Mouse (Mus musculus): ENCODE measurements around the gene Ralbp1. TPM values are rescaled to one million over a fixed set of nuclear protein-coding genes. Genes with fewer than 3 reads are reported as not detected.
A peak's percentile ranks its signal among the peaks of the same experiment; 100 is the strongest.

Gene Ralbp1
- polyA plus RNA-seq, 1 experiment from 2014 or later, result 150 TPM

DNA sequence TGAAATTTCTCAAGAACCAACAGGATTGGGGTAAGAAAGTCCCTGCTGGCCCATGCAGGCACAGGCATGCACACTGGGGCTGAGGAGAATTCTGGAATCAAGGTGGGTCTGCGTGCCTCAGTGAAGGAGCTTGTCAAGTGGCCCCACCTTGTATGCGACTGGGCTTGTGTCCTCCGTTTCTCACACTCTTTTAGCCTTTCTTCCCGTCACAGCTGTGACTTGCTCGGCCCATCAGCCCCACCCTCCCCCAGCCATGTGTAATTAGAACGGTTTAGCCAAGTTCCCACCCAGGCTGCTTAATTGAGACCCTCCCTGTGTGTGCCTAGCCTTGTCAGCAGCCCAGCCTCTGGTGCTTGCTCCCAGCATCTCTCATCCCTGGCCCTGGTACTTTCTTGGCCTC, 28.5 kb upstream of the Ralbp1 start:
- no peaks in the 10 kb centered on the region for H3K27me3 ChIP-seq
- no peaks in the 10 kb centered on the region for H3K9me3 ChIP-seq (replicated peaks)
- ATAC-seq (ENCODE audit: insufficient number of reproducible peaks, low FRiP score, low TSS enrichment, low read depth), result peak; percentile 31
- 47% methylated on average over 6 of the region's 6 CpGs for WGBS
- H3K27ac ChIP-seq (replicated peaks), result peak overlapping the region; percentile 98
- no peak overlapping the region for H3K4me2 ChIP-seq (replicated peaks)
- H3K4me3 ChIP-seq (replicated peaks), result no peak overlapping the region
- peaks cover 46% of the 10 kb centered on the region for H3K4me1 ChIP-seq
- H3K36me3 ChIP-seq, result no peaks in the 10 kb centered on the region
- no peak overlapping the region for H3K9ac ChIP-seq

DNA sequence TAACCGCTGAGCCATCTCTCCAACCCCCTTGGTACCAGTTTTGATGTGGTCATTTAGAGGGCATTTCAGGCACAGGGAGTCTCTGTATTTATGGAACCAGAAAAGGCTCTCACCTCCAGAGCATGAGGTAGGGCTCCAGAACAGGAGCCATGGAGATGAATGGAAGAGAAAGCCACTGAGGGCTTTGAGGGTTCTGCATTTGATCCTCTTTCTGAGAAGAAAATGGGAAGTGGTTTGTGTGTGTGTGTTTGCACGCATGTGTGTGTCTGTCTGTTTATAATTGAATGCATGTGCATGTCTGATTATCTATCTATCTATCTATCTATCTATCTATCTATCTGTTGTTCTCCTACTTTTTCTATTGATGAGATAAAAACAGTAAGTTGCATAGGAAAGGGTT, 26.6 kb upstream of the Ralbp1 start:
- Histone ChIP-seq H3K9ac (no peak overlapping the region), H3K36me3 (no peaks in the 10 kb centered on the region), H3K27ac (replicated peaks) (peak overlapping the region; percentile 91), H3K4me1 (peaks cover 48% of the 10 kb centered on the region), H3K4me2 (replicated peaks) (no peak overlapping the region), H3K4me3 (replicated peaks) (no peak overlapping the region), H3K9me3 (replicated peaks) (no peaks in the 10 kb centered on the region), H3K27me3 (no peaks in the 10 kb centered on the region)
- WGBS, result 77% methylated on average over 2 of the region's 2 CpGs
- ATAC-seq (ENCODE audit: insufficient number of reproducible peaks, low FRiP score, low TSS enrichment, low read depth), result no peak

DNA sequence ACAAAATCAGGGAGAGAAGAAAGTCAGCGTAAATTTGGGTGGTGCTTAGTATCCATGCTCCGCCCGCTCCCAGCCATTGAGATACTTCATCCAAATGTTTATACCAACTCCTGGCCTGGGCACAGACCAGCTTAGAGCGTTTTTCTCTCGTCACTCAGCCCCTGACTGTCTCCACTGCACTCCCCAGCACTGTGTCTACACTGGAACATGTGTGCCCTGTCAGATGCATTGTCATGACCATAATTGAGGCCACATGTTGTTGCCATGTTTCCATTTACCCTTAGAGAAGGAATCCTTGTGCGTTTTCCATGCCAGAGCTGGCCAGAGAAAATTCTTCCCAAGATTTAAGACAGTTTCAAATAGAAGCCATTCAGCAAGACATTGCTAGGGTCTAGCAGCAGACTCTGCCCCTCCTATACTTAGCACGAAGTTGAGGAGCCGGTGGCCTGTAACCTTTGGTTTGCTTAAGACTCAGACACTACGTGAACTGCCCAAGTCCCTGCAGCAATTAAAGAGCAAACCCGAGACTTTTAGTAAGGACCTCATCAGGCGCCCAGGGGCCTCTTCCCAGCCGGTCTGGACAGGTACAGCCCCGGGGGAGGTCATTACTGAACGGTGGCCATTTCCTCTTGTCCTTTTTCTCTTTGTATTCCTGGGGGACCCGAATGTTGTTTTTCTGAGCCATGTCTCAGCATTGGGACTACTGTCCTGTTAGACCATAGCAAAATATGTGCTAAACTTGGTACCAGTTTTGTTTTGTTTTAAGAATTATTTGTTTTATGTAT, 25.9 kb upstream of the Ralbp1 start:
- ATAC-seq (ENCODE audit: insufficient number of reproducible peaks, low FRiP score, low TSS enrichment, low read depth), result peak; percentile 48; the same call in 1 of the 2 replicates
- Histone ChIP-seq H3K27me3 (no peaks in the 10 kb centered on the region), H3K4me3 (replicated peaks) (no peak overlapping the region), H3K36me3 (no peaks in the 10 kb centered on the region), H3K9me3 (replicated peaks) (no peaks in the 10 kb centered on the region), H3K4me1 (peaks cover 54% of the 10 kb centered on the region), H3K27ac (replicated peaks) (peak overlapping the region; percentile 91), H3K9ac (no peak overlapping the region), H3K4me2 (replicated peaks) (no peak overlapping the region)
- 38% methylated on average over 15 of the region's 15 CpGs for WGBS

DNA sequence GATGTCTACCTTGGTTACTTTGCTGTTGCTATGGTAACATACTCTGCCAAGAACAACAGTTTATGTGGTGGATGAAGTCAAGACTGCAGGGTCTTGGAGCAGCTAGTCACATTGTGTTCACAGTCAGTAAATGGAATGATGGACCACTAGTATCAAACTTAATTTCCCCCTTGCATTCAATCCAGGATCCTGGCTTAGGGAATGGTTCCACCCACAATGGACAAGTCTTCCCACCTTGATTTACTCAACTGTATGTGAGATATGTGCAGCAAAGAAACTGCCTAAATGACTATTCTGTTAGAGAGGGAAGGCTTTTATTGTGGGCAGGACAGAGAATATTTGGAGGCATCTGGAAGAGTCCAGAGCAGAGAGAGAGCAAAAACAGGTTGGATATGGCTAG, 22.7 kb upstream of the Ralbp1 start:
- Histone ChIP-seq H3K9ac (no peak overlapping the region), H3K4me3 (replicated peaks) (no peak overlapping the region), H3K9me3 (replicated peaks) (no peaks in the 10 kb centered on the region), H3K4me2 (replicated peaks) (no peak overlapping the region), H3K27me3 (no peaks in the 10 kb centered on the region), H3K36me3 (no peaks in the 10 kb centered on the region), H3K27ac (replicated peaks) (no peak overlapping the region), H3K4me1 (peaks cover 45% of the 10 kb centered on the region)
- no peak for ATAC-seq (ENCODE audit: insufficient number of reproducible peaks, low FRiP score, low TSS enrichment, low read depth)

DNA sequence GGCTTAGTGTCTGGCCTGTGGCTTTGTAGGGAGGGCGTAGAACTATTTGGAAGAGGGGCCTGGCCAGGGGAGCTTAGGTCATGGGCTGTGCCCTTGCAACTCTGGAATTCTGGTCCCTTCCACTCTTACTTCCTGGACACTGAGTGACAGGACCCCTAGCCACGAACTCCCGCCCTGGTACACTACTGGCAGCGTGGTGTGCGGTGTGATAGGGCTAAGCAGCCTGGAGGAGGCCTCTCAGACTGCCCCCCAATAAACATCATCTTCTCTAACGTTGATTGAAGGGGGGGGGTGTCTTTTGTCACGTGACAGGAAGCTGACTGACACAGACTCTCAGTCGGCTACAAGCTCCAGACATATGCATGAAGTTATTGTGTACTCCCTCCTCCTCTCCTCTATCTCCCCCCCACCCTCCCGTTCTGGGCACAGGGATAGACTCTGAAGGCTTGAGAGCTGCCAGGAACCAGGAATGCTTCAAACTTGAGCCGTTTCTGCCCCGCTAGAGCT, 21.4 kb upstream of the Ralbp1 start:
- peak; percentile 72 for ATAC-seq (ENCODE audit: insufficient number of reproducible peaks, low FRiP score, low TSS enrichment, low read depth)
- WGBS, result 32% methylated on average over 11 of the region's 11 CpGs

DNA sequence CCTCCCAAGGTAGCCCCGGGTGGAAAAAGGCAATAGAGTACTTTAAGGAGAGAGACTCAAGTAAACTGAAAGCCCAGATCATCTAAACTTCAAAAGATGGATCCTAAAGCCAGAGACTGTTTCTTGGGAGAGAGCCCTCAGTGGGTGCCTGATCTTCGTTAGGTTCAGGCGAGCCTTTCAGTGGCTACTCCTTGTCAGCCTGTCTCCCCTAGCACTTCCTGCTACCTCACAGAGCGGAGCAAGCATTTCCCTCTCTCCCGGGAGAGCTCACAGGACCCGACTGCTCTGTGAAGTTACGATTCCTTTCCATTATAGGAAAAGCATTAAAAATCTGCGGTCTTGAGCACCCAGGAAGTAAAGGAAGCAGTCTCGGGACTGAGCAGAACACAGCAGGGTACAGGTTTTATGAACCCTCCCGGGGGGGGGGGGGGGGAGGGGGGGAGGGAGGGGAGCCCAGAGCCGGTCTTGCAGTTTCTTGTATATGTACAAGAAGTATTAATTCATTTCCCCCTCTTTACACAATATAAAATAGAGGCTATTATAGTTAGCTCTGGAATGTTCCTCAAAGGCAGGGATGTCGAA, 20.8 kb upstream of the Ralbp1 start:
- peak overlapping the region; percentile 25 for H3K4me2 ChIP-seq (replicated peaks)

More for the DNA sequence above, 21.4 kb upstream of the Ralbp1 start:
- Histone ChIP-seq H3K27me3 (no peaks in the 10 kb centered on the region), H3K4me2 (replicated peaks) (peak overlapping the region; percentile 25), H3K4me1 (peaks cover 34% of the 10 kb centered on the region), H3K9ac (no peak overlapping the region), H3K4me3 (replicated peaks) (no peak overlapping the region), H3K9me3 (replicated peaks) (no peaks in the 10 kb centered on the region), H3K27ac (replicated peaks) (peak overlapping the region; percentile 90), H3K36me3 (no peaks in the 10 kb centered on the region)

DNA sequence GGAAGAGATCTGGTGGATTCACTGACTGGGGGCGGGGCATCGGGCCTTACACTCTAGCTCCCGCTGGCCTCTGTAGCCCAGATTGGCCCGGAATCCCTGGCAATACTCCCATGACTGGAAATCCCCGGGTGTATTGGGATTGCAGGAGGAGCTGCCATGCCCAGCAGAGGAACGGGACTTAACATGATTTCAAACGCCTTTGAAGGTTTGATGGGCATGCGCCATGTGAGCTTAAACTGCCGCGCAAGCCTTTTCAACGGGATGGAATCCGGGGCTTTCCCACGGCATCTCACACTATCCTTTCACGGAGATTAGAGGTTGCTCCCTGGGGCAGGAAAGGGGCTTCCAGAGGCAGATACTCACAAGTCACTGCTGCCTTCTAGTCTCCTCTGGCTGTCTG, 19.6 kb upstream of the Ralbp1 start:
- H3K27ac ChIP-seq (replicated peaks), result peak overlapping the region; percentile 90
- 47% methylated on average over 14 of the region's 14 CpGs for whole genome bisulfite sequencing
- H3K4me2 ChIP-seq (replicated peaks), result 0 out of 2 replicates have a peak overlapping the region, but pooled peaks have one; percentile 4
- no peak overlapping the region for H3K4me3 ChIP-seq (replicated peaks)
- H3K4me1 ChIP-seq, result peaks cover 23% of the 10 kb centered on the region
- H3K36me3 ChIP-seq, result no peaks in the 10 kb centered on the region
- H3K9ac ChIP-seq, result no peak overlapping the region
- no peak for ATAC-seq (ENCODE audit: insufficient number of reproducible peaks, low FRiP score, low TSS enrichment, low read depth)
- no peaks in the 10 kb centered on the region for H3K9me3 ChIP-seq (replicated peaks)
- no peaks in the 10 kb centered on the region for H3K27me3 ChIP-seq

More for the DNA sequence above, 20.8 kb upstream of the Ralbp1 start:
- Histone ChIP-seq H3K4me3 (replicated peaks) (no peak overlapping the region), H3K9ac (no peak overlapping the region), H3K27me3 (no peaks in the 10 kb centered on the region), H3K27ac (replicated peaks) (peak overlapping the region; percentile 90), H3K4me1 (peaks cover 28% of the 10 kb centered on the region), H3K9me3 (replicated peaks) (no peaks in the 10 kb centered on the region), H3K36me3 (no peaks in the 10 kb centered on the region)
- 28% methylated on average over 12 of the region's 12 CpGs for WGBS
- ATAC-seq (ENCODE audit: insufficient number of reproducible peaks, low FRiP score, low TSS enrichment, low read depth), result no peak

DNA sequence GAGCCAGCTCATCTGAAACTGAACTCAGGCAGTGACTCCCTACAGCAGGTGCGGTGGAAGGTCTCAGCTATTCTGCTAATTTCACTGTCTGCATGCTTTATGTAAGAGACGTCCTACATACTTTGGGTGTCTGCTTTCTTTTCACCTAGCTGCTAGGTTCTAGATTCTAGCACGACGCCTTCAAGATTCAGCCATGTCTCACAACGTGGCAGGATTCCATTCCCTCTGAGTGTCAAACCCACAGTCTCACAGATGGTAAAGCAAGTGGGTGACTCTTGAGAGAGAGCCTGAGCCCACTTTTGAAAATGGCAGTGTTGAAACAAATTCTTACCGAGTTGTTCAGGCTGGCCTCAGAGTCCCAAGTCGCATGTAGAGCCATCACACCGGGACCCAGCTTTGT, 18.2 kb upstream of the Ralbp1 start:
- H3K4me3 ChIP-seq (replicated peaks), result no peak overlapping the region
- no peaks in the 10 kb centered on the region for H3K27me3 ChIP-seq
- ATAC-seq (ENCODE audit: insufficient number of reproducible peaks, low FRiP score, low TSS enrichment, low read depth), result no peak
- H3K27ac ChIP-seq (replicated peaks), result no peak overlapping the region
- 87% methylated on average over 8 of the region's 8 CpGs for WGBS
- peaks cover 23% of the 10 kb centered on the region for H3K4me1 ChIP-seq
- H3K9ac ChIP-seq, result no peak overlapping the region
- H3K36me3 ChIP-seq, result no peaks in the 10 kb centered on the region
- H3K9me3 ChIP-seq (replicated peaks), result no peaks in the 10 kb centered on the region
- no peak overlapping the region for H3K4me2 ChIP-seq (replicated peaks)

DNA sequence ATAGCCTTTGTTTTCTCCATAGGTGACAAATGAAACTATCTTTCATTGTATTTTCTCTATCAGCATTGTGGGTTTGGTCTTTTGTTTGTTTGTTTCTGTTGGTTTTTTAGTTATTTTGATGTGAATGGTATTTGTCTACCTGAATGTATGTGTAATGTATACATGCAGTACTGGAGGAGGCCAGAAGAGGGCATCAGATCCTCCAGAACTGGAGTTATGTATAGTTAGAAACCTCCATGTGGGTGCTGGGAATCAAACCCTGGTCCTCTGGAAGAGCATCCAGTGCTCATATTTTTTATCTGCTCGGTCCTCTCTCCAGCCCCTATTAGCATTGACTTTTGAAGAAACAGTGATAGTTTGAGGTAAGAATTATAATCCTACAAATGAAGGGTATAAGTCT, 17.4 kb upstream of the Ralbp1 start:
- H3K4me2 ChIP-seq (replicated peaks), result no peak overlapping the region
- 100% methylated on average over 1 of the region's 1 CpGs for WGBS
- no peak overlapping the region for H3K4me3 ChIP-seq (replicated peaks)
- H3K36me3 ChIP-seq, result no peaks in the 10 kb centered on the region
- H3K4me1 ChIP-seq, result peaks cover 23% of the 10 kb centered on the region
- no peak for ATAC-seq (ENCODE audit: insufficient number of reproducible peaks, low FRiP score, low TSS enrichment, low read depth)
- H3K9me3 ChIP-seq (replicated peaks), result no peaks in the 10 kb centered on the region
- H3K9ac ChIP-seq, result no peak overlapping the region
- no peak overlapping the region for H3K27ac ChIP-seq (replicated peaks)
- no peaks in the 10 kb centered on the region for H3K27me3 ChIP-seq

DNA sequence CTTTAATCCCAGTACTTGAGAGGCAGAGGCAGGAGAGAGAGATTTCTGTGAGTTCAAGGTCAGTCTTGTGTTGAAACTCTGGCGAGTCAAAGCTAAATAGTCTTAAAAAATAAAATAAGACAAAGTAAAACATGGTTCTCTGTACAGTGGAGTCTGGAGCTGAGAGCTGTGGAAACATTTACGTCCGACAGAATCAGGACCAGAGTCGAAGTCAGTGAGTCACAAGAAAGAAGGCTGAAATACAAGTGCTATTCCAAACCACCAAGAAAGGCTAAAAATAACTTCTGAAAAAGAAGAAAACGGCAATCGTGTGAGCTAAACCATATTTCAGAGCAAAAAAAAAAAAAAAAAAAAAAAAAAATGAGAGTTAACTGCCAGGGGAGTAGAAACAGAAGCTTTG, 16.7 kb upstream of the Ralbp1 start:
- no peak overlapping the region for H3K9ac ChIP-seq
- no peak for ATAC-seq (ENCODE audit: insufficient number of reproducible peaks, low FRiP score, low TSS enrichment, low read depth)
- H3K27me3 ChIP-seq, result no peaks in the 10 kb centered on the region
- WGBS, result 62% methylated on average over 6 of the region's 6 CpGs
- no peaks in the 10 kb centered on the region for H3K9me3 ChIP-seq (replicated peaks)
- no peaks in the 10 kb centered on the region for H3K36me3 ChIP-seq
- peaks cover 22% of the 10 kb centered on the region for H3K4me1 ChIP-seq
- H3K4me2 ChIP-seq (replicated peaks), result no peak overlapping the region
- H3K4me3 ChIP-seq (replicated peaks), result no peak overlapping the region
- H3K27ac ChIP-seq (replicated peaks), result peak overlapping the region; percentile 72; the same call in 1 of the 2 replicates

DNA sequence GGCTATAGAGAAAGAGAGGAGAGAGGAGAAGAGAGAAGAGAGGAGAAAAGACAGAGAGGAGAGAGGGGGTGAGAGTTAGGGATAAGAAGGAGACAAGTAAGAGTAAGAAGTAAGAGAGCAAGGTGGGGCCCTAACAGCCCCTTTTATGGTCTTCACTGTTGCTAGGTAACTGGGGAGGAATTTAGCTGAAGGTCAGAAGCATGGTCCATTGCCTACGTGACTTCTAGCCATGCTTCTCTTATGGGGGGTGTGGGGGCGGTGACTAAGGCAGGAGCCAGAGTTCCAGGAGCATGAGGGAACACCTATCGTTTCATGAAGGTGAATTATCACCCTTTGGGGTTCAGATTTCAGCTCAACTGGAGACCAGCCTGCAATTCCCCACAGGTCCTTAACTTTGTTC, 10.4 kb upstream of the Ralbp1 start:
- Histone ChIP-seq H3K27ac (replicated peaks) (no peak overlapping the region), H3K9ac (no peak overlapping the region), H3K9me3 (replicated peaks) (no peaks in the 10 kb centered on the region), H3K27me3 (no peaks in the 10 kb centered on the region), H3K4me3 (replicated peaks) (no peak overlapping the region), H3K4me2 (replicated peaks) (no peak overlapping the region), H3K36me3 (no peaks in the 10 kb centered on the region), H3K4me1 (peaks cover 6% of the 10 kb centered on the region; the same call in 1 of the 2 replicates)
- ATAC-seq (ENCODE audit: insufficient number of reproducible peaks, low FRiP score, low TSS enrichment, low read depth), result no peak
- WGBS, result 71% methylated on average over 3 of the region's 3 CpGs
